Mouse (Mus musculus): ENCODE measurements around the gene Sppl2b. TPM values are rescaled to one million over a fixed set of nuclear protein-coding genes. Genes with fewer than 3 reads are reported as not detected.

Gene Sppl2b
- total RNA-seq, 2 experiments from 2014 or later, result 15.6 to 19.1 TPM

GRCm38 (mm10) chr10:80913364-80914011 lies 58.4 kb downstream of the Sppl2b start:
- DNase-seq, result no peak
- intact Hi-C loops (cut with DNase I), result no loop called here

DNA sequence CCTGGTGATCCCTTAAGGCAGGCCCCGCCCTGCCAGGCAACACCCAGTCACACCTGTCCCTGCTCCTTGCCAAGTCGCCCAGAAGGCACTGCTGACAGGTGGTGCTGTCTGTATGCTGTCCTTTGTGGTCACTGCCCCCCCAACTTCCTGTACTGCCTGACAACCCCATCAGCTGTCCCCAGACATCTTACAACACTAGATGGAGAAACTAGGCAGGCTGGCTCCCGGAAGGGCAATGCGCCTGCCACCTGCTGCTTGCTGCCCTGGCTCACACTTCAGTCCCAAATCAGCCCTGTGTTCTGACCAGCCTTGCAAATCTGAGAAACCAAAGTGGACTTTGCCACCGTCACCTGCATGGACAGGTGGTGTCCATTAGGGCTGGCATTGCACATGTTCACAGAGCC lies 59.2 kb downstream of the Sppl2b start:
- no peak for DNase-seq
- intact Hi-C loops (cut with DNase I), result no loop called here

DNA sequence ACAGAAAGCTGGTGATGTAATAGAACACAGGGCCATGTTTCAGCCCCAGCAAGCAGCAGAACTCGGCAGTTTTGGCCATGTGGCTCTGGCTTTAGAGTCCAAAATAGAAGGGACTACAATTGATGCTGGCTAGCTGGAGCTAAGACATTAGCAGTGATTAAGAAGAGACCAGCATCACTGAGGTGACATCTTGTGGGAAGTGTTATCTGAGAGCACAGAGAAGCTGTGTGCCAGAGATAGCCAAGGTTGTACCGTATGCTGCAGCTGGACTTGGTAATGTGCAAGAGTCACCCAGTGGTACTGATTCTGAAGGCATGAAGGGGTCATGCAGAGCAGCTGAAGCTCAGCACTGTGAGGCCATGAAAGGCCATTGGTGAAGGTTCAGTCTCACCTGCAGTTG lies 60.2 kb downstream of the Sppl2b start:
- DNase-seq, result no peak
- intact Hi-C loops (cut with DNase I), result no loop called here

- no peak for DNase-seq
- intact Hi-C loops (cut with DNase I), result no loop called here
These were observed 60.7 kb downstream of the Sppl2b start for GRCm38 (mm10) chr10:80915736-80916135.

GRCm38 (mm10) chr10:80917336-80917778 lies 62.3 kb downstream of the Sppl2b start:
- no peak for DNase-seq
- intact Hi-C loops (cut with DNase I), result no loop called here

GRCm38 (mm10) chr10:80917779-80918434 lies 62.8 kb downstream of the Sppl2b start, which contains the start of gene Lmnb2:
Lmnb2 (minus strand) TSS chr10:80918245.
- intact Hi-C loops (cut with DNase I), result no loop called here

More at GRCm38 (mm10) chr10:80917779-80918434, 62.8 kb downstream of the Sppl2b start, which contains the start of gene Lmnb2:
- peak; percentile 69 to 75 for DNase-seq

Small RNA genes lying within 50 kb of the gene (microRNA-seq; reads per million reads assigned to microRNA genes)
- gene Mir1982 (ENCODE audit: borderline number of aligned reads in 2 of 2), result 0 to 2.0 reads per million in 2 experiments

Other genes starting within 250 kb of the Sppl2b start
- under 1 TPM; 0.41 to 0.58 TPM for gene Gm49322, start 249.3 kb upstream of the Sppl2b start, total RNA-seq (2021)
- 100 to 1,000 TPM; 111 to 119 TPM for gene Csnk1g2, start 232.4 kb upstream of the Sppl2b start, total RNA-seq (2021)
- 10 to 100 TPM; 45.5 to 46.8 TPM for gene Btbd2, start 198.2 kb upstream of the Sppl2b start, total RNA-seq (2021)
- gene Mknk2, start 177.2 kb upstream of the Sppl2b start, total RNA-seq (2021), result 100 to 1,000 TPM; 223 to 233 TPM
- gene Mob3a, start 153.3 kb upstream of the Sppl2b start, total RNA-seq (2021), result 1 to 10 TPM; 5.3 to 6.7 TPM
- gene Izumo4, start 153.1 kb upstream of the Sppl2b start, total RNA-seq (2021), result 1 to 10 TPM; 2.5 to 2.9 TPM
- 10 to 100 TPM; 35.1 to 43.5 TPM for gene Ap3d1, start 113.0 kb upstream of the Sppl2b start, total RNA-seq (2021)
- 10 to 100 TPM; 22.5 to 27.0 TPM for gene Dot1l, start 100.1 kb upstream of the Sppl2b start, total RNA-seq (2021)
- 10 to 100 TPM; 29.5 to 29.7 TPM for gene Sf3a2, start 57.1 kb upstream of the Sppl2b start, total RNA-seq (2021)
- 10 to 100 TPM; 29.3 to 31.3 TPM for gene Plekhj1, start 56.6 kb upstream of the Sppl2b start, total RNA-seq (2021)
- gene Amh, start 50.0 kb upstream of the Sppl2b start, total RNA-seq (2021), result under 1 TPM; 0.22 to 0.53 TPM
- gene Jsrp1, start 41.8 kb upstream of the Sppl2b start, total RNA-seq (2021), result under 1 TPM in 1 of 2 experiments, not detected in 1; 0.46 TPM
- 100 to 1,000 TPM; 850 to 884 TPM for gene Oaz1, start 28.6 kb upstream of the Sppl2b start, total RNA-seq (2021)
- gene Lingo3, start 11.2 kb upstream of the Sppl2b start, total RNA-seq (2021), result 1 to 10 TPM; 6.4 to 8.9 TPM
- gene Lsm7, start 66 bp upstream of the Sppl2b start, total RNA-seq (2021), result 10 to 100 TPM; 19.6 to 25.4 TPM
- not detected for gene Tmprss9, start 16.6 kb downstream of the Sppl2b start, total RNA-seq (2021)
- 100 to 1,000 TPM; 129 to 145 TPM for gene Timm13, start 45.7 kb downstream of the Sppl2b start, total RNA-seq (2021)
- 1 to 10 TPM; 3.6 to 4.9 TPM for gene Lmnb2, start 63.0 kb downstream of the Sppl2b start, total RNA-seq (2021)
- gene Gadd45b, start 74.8 kb downstream of the Sppl2b start, total RNA-seq (2021), result 10 to 100 TPM; 11.0 to 18.7 TPM
- gene Gng7, start 159.7 kb downstream of the Sppl2b start, total RNA-seq (2021), result under 1 TPM; 0.22 to 0.67 TPM
- not detected for gene Diras1, start 170.4 kb downstream of the Sppl2b start, total RNA-seq (2021)
- 10 to 100 TPM; 14.5 to 14.6 TPM for gene Slc39a3, start 182.2 kb downstream of the Sppl2b start, total RNA-seq (2021)
- gene Sgta, start 204.9 kb downstream of the Sppl2b start, total RNA-seq (2021), result 10 to 100 TPM; 96.1 to 99.9 TPM
- gene Thop1, start 214.8 kb downstream of the Sppl2b start, total RNA-seq (2021), result 10 to 100 TPM; 11.9 to 13.1 TPM
- 1 to 10 TPM in 1 of 2 experiments, under 1 TPM in 1; 0.95 to 1.1 TPM for gene Creb3l3, start 243.6 kb downstream of the Sppl2b start, total RNA-seq (2021)

All from heart, postnatal 36 days (tissue).